Mouse (Mus musculus): Measurements from ENCODE around the gene Otoa. TPM values are rescaled to one million over a fixed set of nuclear protein-coding genes. Genes with fewer than 3 reads are reported as not detected.

Gene Otoa
- total RNA-seq, 1 experiment from 2014 or later: 0.88 TPM

Other genes starting within 250 kb of the Otoa start
- gene Eef2k, start 238.8 kb upstream of the Otoa start, total RNA-seq (2021): 40.4 and 68.2 TPM in 2 replicates
- 26.5 and 27.5 TPM in 2 replicates for gene Polr3e, start 163.9 kb upstream of the Otoa start, total RNA-seq (2021)
- 5.9 and 7.0 TPM in 2 replicates for gene Cdr2, start 99.3 kb upstream of the Otoa start, total RNA-seq (2021)
- 0.55 TPM in 1 of 2 replicates, not detected in the other for gene Mfsd13b, start 99.1 kb upstream of the Otoa start, total RNA-seq (2021)
- gene Mettl9, start 47.2 kb upstream of the Otoa start, total RNA-seq (2021): 108 and 130 TPM in 2 replicates
- 1.2 and 1.4 TPM in 2 replicates for gene Igsf6, start 7.1 kb upstream of the Otoa start, total RNA-seq (2021)